Mouse (Mus musculus): ENCODE measurements at regions not wholly inside any gene's neighbourhood (a gene's known extent, or its start where the extent isn't known, plus 50 kb on each side); places are given as distances from the start of the nearest gene placed in this dataset.
A peak's percentile ranks its signal among the peaks of the same experiment; 100 is the strongest.

- Histone ChIP-seq H3K4me3 (ENCODE audit: insufficient read depth, low read depth, low read length) (no peak overlapping the region), H3K27ac (ENCODE audit: insufficient read depth, low read depth, low read length) (no peak overlapping the region), H3K4me1 (ENCODE audit: control insufficient read depth, insufficient read depth, low read length) (no peaks in the 10 kb centered on the region)
- 68% methylated on average over 4 of the region's 4 CpGs for WGBS
- TF ChIP-seq POLR2A (IDR thresholded peaks at IDR 0.05; ENCODE audit: insufficient read depth, low read depth, low read length) (no peak), CTCF (IDR thresholded peaks at IDR 0.05; ENCODE audit: insufficient read depth, low read depth, low read length) (no peak)
Measured at GRCm38 (mm10) chr4:95290321-95290720, 238.3 kb upstream of the Jun start.

GRCm38 (mm10) chr4:95294110-95294509 lies 242.1 kb upstream of the Jun start:
- Histone ChIP-seq H3K4me3 (ENCODE audit: insufficient read depth, low read depth, low read length) (no peak overlapping the region), H3K4me1 (ENCODE audit: control insufficient read depth, insufficient read depth, low read length) (no peaks in the 10 kb centered on the region), H3K27ac (ENCODE audit: insufficient read depth, low read depth, low read length) (no peak overlapping the region)
- 63% methylated on average over 4 of the region's 4 CpGs for WGBS
- TF ChIP-seq CTCF (IDR thresholded peaks at IDR 0.05; ENCODE audit: insufficient read depth, low read depth, low read length) (no peak), POLR2A (IDR thresholded peaks at IDR 0.05; ENCODE audit: insufficient read depth, low read depth, low read length) (no peak)

GRCm38 (mm10) chr4:95301907-95302306 lies 249.9 kb upstream of the Jun start:
- no peak for TF ChIP-seq CTCF (IDR thresholded peaks at IDR 0.05; ENCODE audit: insufficient read depth, low read depth, low read length)
- TF ChIP-seq POLR2A (IDR thresholded peaks at IDR 0.05; ENCODE audit: insufficient read depth, low read depth, low read length), result no peak
- H3K4me3 ChIP-seq (ENCODE audit: insufficient read depth, low read depth, low read length), result no peak overlapping the region
- WGBS, result 99% methylated on average over 2 of the region's 2 CpGs
- peaks cover 6% of the 10 kb centered on the region for H3K4me1 ChIP-seq (ENCODE audit: control insufficient read depth, insufficient read depth, low read length)
- H3K27ac ChIP-seq (ENCODE audit: insufficient read depth, low read depth, low read length), result no peak overlapping the region

- Histone ChIP-seq H3K27ac (ENCODE audit: insufficient read depth, low read depth, low read length) (0 out of 2 replicates have a peak overlapping the region, but pooled peaks have one; percentile 8), H3K4me1 (ENCODE audit: control insufficient read depth, insufficient read depth, low read length) (peaks cover 6% of the 10 kb centered on the region), H3K4me3 (ENCODE audit: insufficient read depth, low read depth, low read length) (no peak overlapping the region)
- WGBS, result 50% methylated on average over 2 of the region's 2 CpGs
- TF ChIP-seq POLR2A (IDR thresholded peaks at IDR 0.05; ENCODE audit: insufficient read depth, low read depth, low read length), result no peak
- TF ChIP-seq CTCF (IDR thresholded peaks at IDR 0.05; ENCODE audit: insufficient read depth, low read depth, low read length), result no peak
Measured at GRCm38 (mm10) chr4:95303337-95303736, 251.3 kb upstream of the Jun start.

- peaks cover 6% of the 10 kb centered on the region for H3K4me1 ChIP-seq (ENCODE audit: control insufficient read depth, insufficient read depth, low read length)
- 79% methylated on average over 1 of the region's 1 CpGs for WGBS
- H3K27ac ChIP-seq (ENCODE audit: insufficient read depth, low read depth, low read length), result no peak overlapping the region
- TF ChIP-seq POLR2A (IDR thresholded peaks at IDR 0.05; ENCODE audit: insufficient read depth, low read depth, low read length), result no peak
- no peak for TF ChIP-seq CTCF (IDR thresholded peaks at IDR 0.05; ENCODE audit: insufficient read depth, low read depth, low read length)
- no peak overlapping the region for H3K4me3 ChIP-seq (ENCODE audit: insufficient read depth, low read depth, low read length)
Measured at GRCm38 (mm10) chr4:95304006-95304405, 252.0 kb upstream of the Jun start.

- 97% methylated on average over 2 of the region's 2 CpGs for WGBS
- H3K27ac ChIP-seq (ENCODE audit: insufficient read depth, low read depth, low read length), result no peak overlapping the region
- TF ChIP-seq POLR2A (IDR thresholded peaks at IDR 0.05; ENCODE audit: insufficient read depth, low read depth, low read length) (no peak), CTCF (IDR thresholded peaks at IDR 0.05; ENCODE audit: insufficient read depth, low read depth, low read length) (no peak)
- H3K4me3 ChIP-seq (ENCODE audit: insufficient read depth, low read depth, low read length), result no peak overlapping the region
- peaks cover 6% of the 10 kb centered on the region for H3K4me1 ChIP-seq (ENCODE audit: control insufficient read depth, insufficient read depth, low read length)
Measured at GRCm38 (mm10) chr4:95307134-95307533, 250.2 kb upstream of the Fggy start.

GRCm38 (mm10) chr4:95308469-95308895 lies 248.8 kb upstream of the Fggy start:
- peaks cover 2% of the 10 kb centered on the region; the same call in 1 of the 2 replicates for H3K4me1 ChIP-seq (ENCODE audit: control insufficient read depth, insufficient read depth, low read length)
- no peak overlapping the region for H3K27ac ChIP-seq (ENCODE audit: insufficient read depth, low read depth, low read length)
- no peak overlapping the region for H3K4me3 ChIP-seq (ENCODE audit: insufficient read depth, low read depth, low read length)
- WGBS, result 76% methylated on average over 5 of the region's 5 CpGs
- TF ChIP-seq CTCF (IDR thresholded peaks at IDR 0.05; ENCODE audit: insufficient read depth, low read depth, low read length) (no peak), POLR2A (IDR thresholded peaks at IDR 0.05; ENCODE audit: insufficient read depth, low read depth, low read length) (no peak)

- TF ChIP-seq CTCF (IDR thresholded peaks at IDR 0.05; ENCODE audit: insufficient read depth, low read depth, low read length) (no peak), POLR2A (IDR thresholded peaks at IDR 0.05; ENCODE audit: insufficient read depth, low read depth, low read length) (no peak)
- H3K4me3 ChIP-seq (ENCODE audit: insufficient read depth, low read depth, low read length), result no peak overlapping the region
- 85% methylated on average over 6 of the region's 6 CpGs for WGBS
- H3K4me1 ChIP-seq (ENCODE audit: control insufficient read depth, insufficient read depth, low read length), result no peaks in the 10 kb centered on the region
- no peak overlapping the region for H3K27ac ChIP-seq (ENCODE audit: insufficient read depth, low read depth, low read length)
Measured at GRCm38 (mm10) chr4:95310410-95310809, 246.9 kb upstream of the Fggy start.

- H3K27ac ChIP-seq (ENCODE audit: insufficient read depth, low read depth, low read length), result no peak overlapping the region
- WGBS, result 71% methylated on average over 3 of the region's 3 CpGs
- H3K4me3 ChIP-seq (ENCODE audit: insufficient read depth, low read depth, low read length), result no peak overlapping the region
- H3K4me1 ChIP-seq (ENCODE audit: control insufficient read depth, insufficient read depth, low read length), result peaks cover 7% of the 10 kb centered on the region; the same call in 1 of the 2 replicates
- TF ChIP-seq CTCF (IDR thresholded peaks at IDR 0.05; ENCODE audit: insufficient read depth, low read depth, low read length) (no peak), POLR2A (IDR thresholded peaks at IDR 0.05; ENCODE audit: insufficient read depth, low read depth, low read length) (no peak)
Measured at GRCm38 (mm10) chr4:95317821-95318290, 239.5 kb upstream of the Fggy start.

- 76% methylated on average over 1 of the region's 1 CpGs for WGBS
- TF ChIP-seq CTCF (IDR thresholded peaks at IDR 0.05; ENCODE audit: insufficient read depth, low read depth, low read length) (no peak), POLR2A (IDR thresholded peaks at IDR 0.05; ENCODE audit: insufficient read depth, low read depth, low read length) (no peak)
- H3K4me1 ChIP-seq (ENCODE audit: control insufficient read depth, insufficient read depth, low read length), result peaks cover 7% of the 10 kb centered on the region; the same call in 1 of the 2 replicates
- H3K4me3 ChIP-seq (ENCODE audit: insufficient read depth, low read depth, low read length), result no peak overlapping the region
- no peak overlapping the region for H3K27ac ChIP-seq (ENCODE audit: insufficient read depth, low read depth, low read length)
Measured at GRCm38 (mm10) chr4:95318561-95318960, 238.7 kb upstream of the Fggy start.

All from olfactory bulb, adult 2 months (tissue).